In genomic region chr4:106953760-106954159, GRCm38 (mm10) we compare ENCODE assay signal across 10 mouse cellular contexts. TPM values are rescaled to one million over a fixed set of nuclear protein-coding genes. Genes with fewer than 3 reads are reported as not detected.
DNase-seq lines count a peak whose midpoint lies in the region; ATAC-seq and TF ChIP-seq lines count a peak whose summit lies in the region.
"Had no signal": no experiment of that assay in that cellular context is flagged by ENCODE, and none has a peak within 500 bp of the region (broad histone marks: within the 10 kb centered on the region; RNA-seq: fewer than 3 reads in every experiment).

No protein-coding gene starts in this region.

- TF ChIP-seq POLR2A in cortical plate, adult 2 months (IDR thresholded peaks at IDR 0.05; ENCODE audit: extremely low read depth, insufficient read depth, low read length) = no peak

- H3K36me3 ChIP-seq in limb, embryonic 12.5 days = peaks cover 44% of the 10 kb centered on the region
- H3K36me3 ChIP-seq in limb, embryonic 10.5 days = peaks cover 81% of the 10 kb centered on the region
- no peaks in the 10 kb centered on the region for H3K36me3 ChIP-seq in midbrain, embryonic 14.5 days (ENCODE audit: control insufficient read depth, insufficient read depth, low read length)

- H3K9ac ChIP-seq in limb, embryonic 12.5 days (replicated peaks) = 0 out of 2 replicates have a peak overlapping the region, but pooled peaks have one; percentile 37
- no peak overlapping the region for H3K9ac ChIP-seq in midbrain, embryonic 14.5 days (replicated peaks; ENCODE audit: low read length)
- H3K9ac ChIP-seq: liver, embryonic 12.5 days had no signal

- ATAC-seq in limb, embryonic 12.5 days (ENCODE audit: insufficient number of reproducible peaks, insufficient read depth, low FRiP score, low TSS enrichment, low read depth) = no peak
- no peak for ATAC-seq in midbrain, embryonic 14.5 days (ENCODE audit: low FRiP score, low TSS enrichment)
- ATAC-seq: liver, embryonic 12.5 days had no signal

- TF ChIP-seq CTCF in cortical plate, adult 2 months (IDR thresholded peaks at IDR 0.05; ENCODE audit: extremely low read depth, insufficient read depth, low read length) = no peak

- 0 out of 2 replicates have a peak overlapping the region, but pooled peaks have one; percentile 4 for H3K27ac ChIP-seq in limb, embryonic 12.5 days
- no peak overlapping the region for H3K27ac ChIP-seq in limb, embryonic 10.5 days
- H3K27ac ChIP-seq in cortical plate, adult 2 months (ENCODE audit: insufficient read depth, low read length) = peak overlapping the region; percentile 35; the same call in 1 of the 2 replicates
- H3K27ac ChIP-seq in midbrain, embryonic 14.5 days (replicated peaks; ENCODE audit: low read depth, low read length) = peak overlapping the region; percentile 52
- H3K27ac ChIP-seq: liver, embryonic 12.5 days had no signal

- H3K27me3 ChIP-seq in limb, embryonic 12.5 days = no peaks in the 10 kb centered on the region
- no peaks in the 10 kb centered on the region for H3K27me3 ChIP-seq in limb, embryonic 10.5 days (ENCODE audit: low read depth, poor library complexity, severe bottlenecking)
- H3K27me3 ChIP-seq in midbrain, embryonic 14.5 days (ENCODE audit: control insufficient read depth, insufficient read depth, low read length) = no peaks in the 10 kb centered on the region
- H3K27me3 ChIP-seq: liver, embryonic 12.5 days had no signal

- no peak overlapping the region for H3K4me2 ChIP-seq in limb, embryonic 12.5 days
- H3K4me2 ChIP-seq in midbrain, embryonic 14.5 days (ENCODE audit: low read length) = no peak overlapping the region
- H3K4me2 ChIP-seq: liver, embryonic 12.5 days had no signal

- peaks cover 79% of the 10 kb centered on the region for H3K4me1 ChIP-seq in limb, embryonic 12.5 days (replicated peaks)
- H3K4me1 ChIP-seq in limb, embryonic 10.5 days = peaks cover 88% of the 10 kb centered on the region
- peaks cover 32% of the 10 kb centered on the region for H3K4me1 ChIP-seq in cortical plate, adult 2 months (ENCODE audit: control insufficient read depth, insufficient read depth, low read length)
- peaks cover 73% of the 10 kb centered on the region for H3K4me1 ChIP-seq in midbrain, embryonic 14.5 days (ENCODE audit: control insufficient read depth, insufficient read depth, low read length)

- no peak overlapping the region for H3K4me3 ChIP-seq in limb, embryonic 12.5 days (replicated peaks)
- H3K4me3 ChIP-seq in limb, embryonic 10.5 days = no peak overlapping the region
- no peak overlapping the region for H3K4me3 ChIP-seq in cortical plate, adult 2 months (ENCODE audit: insufficient read depth, low read length)
- H3K4me3 ChIP-seq in midbrain, embryonic 14.5 days (replicated peaks; ENCODE audit: low read depth, low read length) = no peak overlapping the region
- H3K4me3 ChIP-seq: liver, embryonic 12.5 days had no signal

- peak; percentile 58 to 83 for DNase-seq in adrenal gland, adult (ENCODE audit: inconsistent age in 2 of 2, low spot score in 1 of 2)
- DNase-seq in adrenal gland, postnatal 4 days (ENCODE audit: low spot score in 2 of 2) = no peak
- DNase-seq in limb, embryonic 10.5 days (ENCODE audit: low spot score) = no peak
- no peak for DNase-seq in midbrain, embryonic 14.5 days
- DNase-seq in layer of hippocampus, postnatal 25 days (ENCODE audit: extremely low spot score in 1 of 2, low spot score in 1 of 2) = no peak
- DNase-seq in liver = no peak
- DNase-seq: kidney, postnatal 4 days had no signal

- WGBS in limb, embryonic 12.5 days = 83% methylated on average over 5 of the region's 5 CpGs
- 92% methylated on average over 5 of the region's 5 CpGs for WGBS in limb, embryonic 10.5 days
- WGBS in midbrain, embryonic 14.5 days = 67% methylated on average over 5 of the region's 5 CpGs

- H3K9me3 ChIP-seq in limb, embryonic 12.5 days = no peaks in the 10 kb centered on the region
- H3K9me3 ChIP-seq in limb, embryonic 10.5 days (replicated peaks) = no peaks in the 10 kb centered on the region
- H3K9me3 ChIP-seq in midbrain, embryonic 14.5 days (ENCODE audit: control insufficient read depth, low read length) = no peaks in the 10 kb centered on the region
- H3K9me3 ChIP-seq: liver, embryonic 12.5 days had no signal

RNA-seq across cellular contexts. Expression of gene Ssbp3, which starts 43.3 kb away (rescaled TPM):
- total RNA-seq in adrenal gland, postnatal 4 days (2021) = 100 to 1,000 TPM in 1 of 2 experiments, 10 to 100 TPM in 1; 95.2 to 103 TPM
- 278 and 295 TPM in 2 replicates for polyA plus RNA-seq in limb, embryonic 12.5 days (2016; fragmentation: Nextera tagmentation; extraction: Ambion mirVana)
- polyA plus RNA-seq in limb, embryonic 10.5 days (2016; fragmentation: Nextera tagmentation; extraction: Ambion mirVana) = 225 and 250 TPM in 2 replicates
- 121 and 123 TPM in 2 replicates for polyA plus RNA-seq in cortical plate, adult 2 months (2012; rRNA removed)
- 147 and 187 TPM in 2 replicates for polyA plus RNA-seq in midbrain, embryonic 14.5 days (2014; fragmentation: Nextera tagmentation; extraction: Ambion mirVana)
- 100 to 1,000 TPM; 147 to 150 TPM for total RNA-seq in layer of hippocampus, postnatal 25 days (2021)

Comparison
In these comparisons a context has a peak if more than half of its experiments do, and no peak if none do; other contexts are left out.
1. DNase-seq: peak in adrenal gland, adult (2 of 2); none in adrenal gland, postnatal 4 days (0 of 2), limb, embryonic 10.5 days (single experiment), midbrain, embryonic 14.5 days (single experiment), layer of hippocampus, postnatal 25 days (0 of 2) and liver (single experiment).